Mouse (Mus musculus) stomach, embryonic 16.5 days (tissue): ENCODE measurements around the gene Adgrd1. TPM values are rescaled to one million over a fixed set of nuclear protein-coding genes. Genes with fewer than 3 reads are reported as not detected.

ENCODE experiments used
- ATAC-seq: fragments of 200-750 bp; cut with Nextera tagmentation; 2 replicates; pipeline ENCODE4 v1.8.0; 2017; ENCODE audit warnings: moderate number of reproducible peaks, moderate TSS enrichment; ENCODE audit not compliant: insufficient read depth, low FRiP score
- H3K27ac ChIP-seq: fragments of 300-500 bp; sonication (generic); 2 replicates; pipeline ENCODE4 v1.5.1; 2014; ENCODE audit warnings: low read length
- H3K27me3 ChIP-seq: fragments of 300-500 bp; sonication (generic); 2 replicates; pipeline ENCODE4 v1.6.1; 2014; ENCODE audit warnings: low read length, control low read depth, mixed read lengths; ENCODE audit not compliant: control insufficient read depth, insufficient read depth
- H3K36me3 ChIP-seq: fragments of 300-500 bp; sonication (generic); 2 replicates; pipeline ENCODE4 v1.6.1; 2014; ENCODE audit warnings: low read length; ENCODE audit not compliant: control insufficient read depth, insufficient read depth
- H3K4me1 ChIP-seq: fragments of 300-500 bp; sonication (generic); 2 replicates; pipeline ENCODE4 v1.6.1; 2014; ENCODE audit warnings: low read length, control low read depth, mixed read lengths; ENCODE audit not compliant: control insufficient read depth, insufficient read depth
- H3K4me2 ChIP-seq: fragments of 300-500 bp; sonication (generic); 2 replicates; pipeline ENCODE4 v1.6.1; 2014; ENCODE audit warnings: low read depth, low read length, mixed read lengths
- H3K4me3 ChIP-seq: fragments of 300-500 bp; sonication (generic); replicated peaks from 2 replicates; pipeline ENCODE4 v1.5.1; 2014; ENCODE audit warnings: mild to moderate bottlenecking, low read length
- H3K9ac ChIP-seq: fragments of 300-500 bp; sonication (generic); 2 replicates; pipeline ENCODE4 v1.6.1; 2014; ENCODE audit warnings: low read length
- H3K9me3 ChIP-seq: fragments of 300-500 bp; sonication (generic); replicated peaks from 2 replicates; pipeline ENCODE4 v1.6.1; 2016; ENCODE audit warnings: low read length, control low read depth; ENCODE audit not compliant: control insufficient read depth
- WGBS: fragments of 180-500 bp; shearing (Covaris S2); extraction: QIAGEN DNeasy Blood & Tissue Kit; methylation state at CpG from one replicate; pipeline ENCODE4 v1.1.7; 2014; 5-methylcytosine and 5-hydroxymethylcytosine counted together
- polyA plus RNA-seq: library from polyadenylated mRNA; unstranded; fragments of >200 nt; fragmentation: Nextera tagmentation; extraction: Ambion mirVana; gene quantifications from 2 replicates; pipeline ENCODE4 v1.2.1, GENCODE M21; 2015

Adgrd1 gene
- polyA plus RNA-seq, 1 experiment from 2014 or later = 4.9 TPM

- Histone ChIP-seq H3K4me3 (no peak overlapping the region), H3K27ac (no peak overlapping the region), H3K27me3 (no peaks in the 10 kb centered on the region; the same call in none of the 2 replicates), H3K9me3 (no peaks in the 10 kb centered on the region), H3K9ac (no peak overlapping the region), H3K36me3 (no peaks in the 10 kb centered on the region), H3K4me1 (no peaks in the 10 kb centered on the region), H3K4me2 (no peak overlapping the region)
- WGBS = 75% methylated on average over 5 of the region's 5 CpGs
- ATAC-seq = no peak
Observed at GRCm38 (mm10) chr5:129077240-129077639, 19.3 kb upstream of the Adgrd1 start.

GRCm38 (mm10) chr5:129081521-129081920, 15.0 kb upstream of the Adgrd1 start:
- H3K27ac ChIP-seq = no peak overlapping the region
- no peak overlapping the region for H3K9ac ChIP-seq
- no peaks in the 10 kb centered on the region for H3K9me3 ChIP-seq
- no peak overlapping the region for H3K4me2 ChIP-seq
- H3K36me3 ChIP-seq = no peaks in the 10 kb centered on the region
- no peak overlapping the region for H3K4me3 ChIP-seq
- WGBS = 80% methylated on average over 7 of the region's 7 CpGs
- no peak for ATAC-seq
- no peaks in the 10 kb centered on the region for H3K4me1 ChIP-seq
- no peaks in the 10 kb centered on the region for H3K27me3 ChIP-seq

GRCm38 (mm10) chr5:129085153-129085552, 11.4 kb upstream of the Adgrd1 start:
- 89% methylated on average over 10 of the region's 10 CpGs for WGBS
- ATAC-seq = no peak

GRCm38 (mm10) chr5:129092345-129093065, 4.0 kb upstream of the Adgrd1 start:
- Histone ChIP-seq H3K9ac (no peak overlapping the region), H3K36me3 (no peaks in the 10 kb centered on the region), H3K4me3 (no peak overlapping the region), H3K4me1 (no peaks in the 10 kb centered on the region), H3K27ac (no peak overlapping the region), H3K9me3 (no peaks in the 10 kb centered on the region), H3K4me2 (no peak overlapping the region), H3K27me3 (no peaks in the 10 kb centered on the region)
- WGBS = 40% methylated on average over 10 of the region's 10 CpGs
- no peak for ATAC-seq

More at GRCm38 (mm10) chr5:129085153-129085552, 11.4 kb upstream of the Adgrd1 start:
- H3K36me3 ChIP-seq = no peaks in the 10 kb centered on the region
- no peak overlapping the region for H3K27ac ChIP-seq
- no peaks in the 10 kb centered on the region for H3K4me1 ChIP-seq
- H3K4me2 ChIP-seq = no peak overlapping the region
- no peaks in the 10 kb centered on the region for H3K9me3 ChIP-seq
- no peak overlapping the region for H3K4me3 ChIP-seq
- no peaks in the 10 kb centered on the region for H3K27me3 ChIP-seq
- no peak overlapping the region for H3K9ac ChIP-seq

GRCm38 (mm10) chr5:129093158-129093557, 3.4 kb upstream of the Adgrd1 start:
- Histone ChIP-seq H3K4me1 (no peaks in the 10 kb centered on the region), H3K4me2 (no peak overlapping the region), H3K36me3 (no peaks in the 10 kb centered on the region), H3K4me3 (no peak overlapping the region), H3K27me3 (no peaks in the 10 kb centered on the region), H3K9ac (no peak overlapping the region), H3K27ac (no peak overlapping the region), H3K9me3 (no peaks in the 10 kb centered on the region)
- 80% methylated on average over 4 of the region's 4 CpGs for WGBS
- no peak for ATAC-seq

- Histone ChIP-seq H3K36me3 (no peaks in the 10 kb centered on the region), H3K9ac (no peak overlapping the region), H3K4me1 (no peaks in the 10 kb centered on the region; the same call in 1 of the 2 replicates), H3K4me2 (no peak overlapping the region), H3K27ac (no peak overlapping the region), H3K9me3 (no peaks in the 10 kb centered on the region), H3K4me3 (no peak overlapping the region), H3K27me3 (no peaks in the 10 kb centered on the region)
- 60% methylated on average over 5 of the region's 5 CpGs for WGBS
- ATAC-seq = no peak
Observed at GRCm38 (mm10) chr5:129094236-129094635, 2.3 kb upstream of the Adgrd1 start.

- Histone ChIP-seq H3K36me3 (no peaks in the 10 kb centered on the region), H3K4me3 (no peak overlapping the region), H3K4me1 (no peaks in the 10 kb centered on the region; the same call in 1 of the 2 replicates), H3K9me3 (no peaks in the 10 kb centered on the region), H3K27me3 (no peaks in the 10 kb centered on the region; the same call in 1 of the 2 replicates), H3K27ac (no peak overlapping the region), H3K4me2 (no peak overlapping the region), H3K9ac (no peak overlapping the region)
- WGBS = 54% methylated on average over 4 of the region's 4 CpGs
- no peak for ATAC-seq
Observed at GRCm38 (mm10) chr5:129104043-129104442, 7.5 kb downstream of the Adgrd1 start.

- Histone ChIP-seq H3K27ac (no peak overlapping the region), H3K4me1 (no peaks in the 10 kb centered on the region), H3K4me3 (no peak overlapping the region), H3K9me3 (no peaks in the 10 kb centered on the region), H3K36me3 (no peaks in the 10 kb centered on the region), H3K4me2 (no peak overlapping the region), H3K9ac (no peak overlapping the region), H3K27me3 (no peaks in the 10 kb centered on the region; the same call in 1 of the 2 replicates)
- no peak for ATAC-seq
- WGBS = 72% methylated on average over 8 of the region's 8 CpGs
Observed at GRCm38 (mm10) chr5:129111729-129112128, 15.2 kb downstream of the Adgrd1 start.

- H3K4me2 ChIP-seq = no peak overlapping the region
- WGBS = 59% methylated on average over 13 of the region's 13 CpGs
- H3K36me3 ChIP-seq = no peaks in the 10 kb centered on the region
- no peak overlapping the region for H3K4me3 ChIP-seq
- no peak overlapping the region for H3K9ac ChIP-seq
- H3K27ac ChIP-seq = peak overlapping the region; percentile 36; the same call in 1 of the 2 replicates
- ATAC-seq = 0 out of 2 replicates have a peak, but pooled peaks have one; percentile 38
- H3K9me3 ChIP-seq = no peaks in the 10 kb centered on the region
- no peaks in the 10 kb centered on the region for H3K27me3 ChIP-seq
- no peaks in the 10 kb centered on the region for H3K4me1 ChIP-seq
Observed at GRCm38 (mm10) chr5:129113741-129114476, 17.4 kb downstream of the Adgrd1 start.
